Mouse (Mus musculus) right cerebral cortex, postnatal 10 days (tissue): Measurements from ENCODE around the gene Klra5.
"Not testable (repeated sequence)": the region's sequence is repeated elsewhere in the genome, so short reads cannot be mapped to it uniquely, and the experiment has no call there.

Source experiments
- DNase-seq, 2 experiments: peaks; one replicate each; pipeline ENCODE4 v3.0.0; 2021; ENCODE audit warnings: low spot score in 2 of 2

Gene Klra5

DNA sequence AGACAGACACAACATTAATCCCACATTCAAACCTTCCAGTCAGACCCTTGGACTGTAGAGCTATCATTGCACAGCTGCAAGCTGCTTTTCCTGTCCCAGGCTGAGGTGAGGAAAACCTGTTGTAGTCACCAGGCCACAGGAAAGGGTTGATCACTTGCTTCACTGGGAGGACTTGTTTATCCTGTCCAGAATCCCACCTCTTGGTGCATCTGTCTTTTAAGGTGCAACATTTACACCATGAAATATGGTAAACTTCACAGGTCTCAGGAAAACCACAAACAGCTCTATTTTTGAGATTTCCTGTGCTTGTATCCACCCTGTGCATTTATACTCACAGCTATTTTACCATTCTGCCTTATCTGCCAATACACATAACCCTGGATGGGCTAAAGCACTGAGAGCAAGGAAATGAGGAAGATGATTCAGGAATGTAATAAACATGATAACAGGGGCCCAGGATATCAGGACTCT lies at the start of gene Klra5:
TSS of gene Klra5 (minus strand) at position 175 of the 471 bp plus-strand sequence.
- not testable (repeated sequence) for DNase-seq

GRCm38 (mm10) chr6:129916996-129917395 lies 454 bp downstream of the Klra5 start:
- no peak for DNase-seq

- no peak for DNase-seq
Measured at GRCm38 (mm10) chr6:129882525-129882924, 34.9 kb downstream of the Klra5 start.

DNA sequence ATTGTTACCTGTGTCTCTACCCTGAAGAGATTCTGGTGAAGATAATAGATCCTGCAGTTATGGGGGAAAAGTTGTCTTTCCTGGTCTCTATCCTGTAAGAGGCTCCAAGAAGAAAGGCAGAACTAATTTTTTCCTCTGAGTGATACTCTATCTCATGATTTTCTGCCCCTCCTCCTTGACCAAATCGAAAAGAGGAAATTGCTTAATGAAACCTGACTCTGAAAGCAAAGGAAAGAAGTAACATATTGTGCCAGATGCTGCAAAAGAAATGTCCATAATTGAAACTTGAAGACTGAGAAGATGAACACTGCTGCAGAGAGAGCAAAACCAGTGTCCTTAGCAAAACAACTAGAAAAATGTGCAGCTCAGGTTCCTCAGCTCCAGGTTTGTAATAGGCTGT lies 40.9 kb downstream of the Klra5 start, which contains the start of gene Klra17:
TSS of gene Klra17 (minus strand) at position 124 of the 400 bp plus-strand sequence.
- no peak for DNase-seq

- not testable (repeated sequence) for DNase-seq
Measured at GRCm38 (mm10) chr6:129862349-129862748, 55.1 kb downstream of the Klra5 start, which contains the start of gene Gm17631. TSS of gene Gm17631 (plus strand) at chr6:129862649.
